ENCODE assay signal across 7 mouse cellular contexts in the genomic region with DNA sequence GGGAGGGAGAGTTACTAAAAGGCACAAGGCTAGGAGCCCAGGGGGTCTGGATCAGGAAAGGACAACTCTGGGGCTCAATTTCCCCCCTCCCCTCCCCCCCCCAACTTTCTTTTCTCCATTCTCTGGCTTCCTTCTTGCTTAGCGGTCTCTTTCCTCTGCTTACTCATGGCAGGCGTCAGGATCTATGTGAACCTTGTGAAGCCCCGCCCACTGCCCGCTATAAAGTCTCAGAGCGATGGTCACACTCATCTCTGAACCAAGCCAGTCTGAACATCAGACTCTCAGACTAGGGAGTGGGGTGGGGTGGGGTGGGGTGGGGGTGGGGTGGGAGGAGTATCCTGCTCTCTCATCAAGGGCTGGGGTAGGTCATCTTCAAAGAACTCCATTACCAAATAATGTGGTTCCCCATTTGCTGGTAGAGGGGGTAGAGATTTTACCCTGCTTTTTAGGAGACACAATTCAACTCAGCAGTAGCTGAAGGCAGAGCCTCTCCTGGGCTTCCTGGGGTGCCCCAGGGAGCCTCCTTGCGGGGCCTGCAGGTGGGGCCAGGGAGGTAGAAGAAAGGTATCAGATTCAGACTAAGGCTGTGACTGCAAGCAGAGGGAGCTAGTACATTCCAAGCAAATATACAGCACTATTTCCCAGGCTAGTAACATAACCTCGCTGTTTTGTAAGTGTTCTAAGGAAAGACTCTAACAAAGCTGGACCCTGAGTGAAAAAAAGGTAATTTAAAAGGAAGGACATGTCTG.
DNase-seq lines count a peak whose midpoint lies in the region; ATAC-seq lines count a peak whose summit lies in the region.

No protein-coding gene starts in this region.

- DNase-seq in lung, postnatal 10 days, result peak; percentile 38
- DNase-seq in lung, adult 18-20 months, result no peak
- DNase-seq in embryonic facial prominence, embryonic 14.5 days (ENCODE audit: low spot score), result no peak
- peak; percentile 44 for DNase-seq in limb, embryonic 10.5 days (ENCODE audit: low spot score)
- no peak for DNase-seq in cerebellum, adult 11-12 months

- no peaks in the 10 kb centered on the region for H3K27me3 ChIP-seq in embryonic facial prominence, embryonic 14.5 days (replicated peaks; ENCODE audit: control insufficient read depth, insufficient read depth, low read length)
- no peaks in the 10 kb centered on the region for H3K27me3 ChIP-seq in limb, embryonic 10.5 days (ENCODE audit: low read depth, poor library complexity, severe bottlenecking)
- no peaks in the 10 kb centered on the region for H3K27me3 ChIP-seq in stomach, embryonic 15.5 days (replicated peaks)

- WGBS in embryonic facial prominence, embryonic 14.5 days, result 11% methylated on average over 7 of the region's 7 CpGs
- WGBS in limb, embryonic 10.5 days, result 5% methylated on average over 7 of the region's 7 CpGs
- 10% methylated on average over 7 of the region's 7 CpGs for WGBS in stomach, embryonic 15.5 days

- ATAC-seq in embryonic facial prominence, embryonic 14.5 days (ENCODE audit: low read depth), result peak; percentile 27; the same call in 1 of the 2 replicates
- no peak; the same call in 1 of the 2 replicates for ATAC-seq in stomach, embryonic 15.5 days (ENCODE audit: insufficient read depth, low FRiP score, low read depth)
- no peak for ATAC-seq in frontal cortex, adult (ENCODE audit: low TSS enrichment)

- H3K9ac ChIP-seq in embryonic facial prominence, embryonic 14.5 days (ENCODE audit: low read depth, low read length), result no peak overlapping the region
- no peak overlapping the region for H3K9ac ChIP-seq in stomach, embryonic 15.5 days

- no peak overlapping the region for H3K4me2 ChIP-seq in embryonic facial prominence, embryonic 14.5 days (ENCODE audit: low read depth, low read length)
- peak overlapping the region; percentile 13; the same call in 1 of the 2 replicates for H3K4me2 ChIP-seq in stomach, embryonic 15.5 days

- H3K27ac ChIP-seq in embryonic facial prominence, embryonic 14.5 days (replicated peaks; ENCODE audit: low read depth, low read length), result no peak overlapping the region
- peak overlapping the region; percentile 83 for H3K27ac ChIP-seq in limb, embryonic 10.5 days
- peak overlapping the region; percentile 70; the same call in 1 of the 2 replicates for H3K27ac ChIP-seq in stomach, embryonic 15.5 days

- no peaks in the 10 kb centered on the region for H3K36me3 ChIP-seq in embryonic facial prominence, embryonic 14.5 days (ENCODE audit: control insufficient read depth, insufficient read depth, low read length)
- no peaks in the 10 kb centered on the region for H3K36me3 ChIP-seq in limb, embryonic 10.5 days
- H3K36me3 ChIP-seq in stomach, embryonic 15.5 days, result no peaks in the 10 kb centered on the region

- peaks cover 18% of the 10 kb centered on the region for H3K4me1 ChIP-seq in embryonic facial prominence, embryonic 14.5 days (ENCODE audit: control insufficient read depth, insufficient read depth, low read length)
- peaks cover 53% of the 10 kb centered on the region for H3K4me1 ChIP-seq in limb, embryonic 10.5 days
- peaks cover 18% of the 10 kb centered on the region; the same call in 1 of the 2 replicates for H3K4me1 ChIP-seq in stomach, embryonic 15.5 days

- no peak overlapping the region for H3K4me3 ChIP-seq in embryonic facial prominence, embryonic 14.5 days (ENCODE audit: low read depth, low read length)
- peak overlapping the region; percentile 25 for H3K4me3 ChIP-seq in limb, embryonic 10.5 days
- no peak overlapping the region for H3K4me3 ChIP-seq in stomach, embryonic 15.5 days (replicated peaks)

- H3K9me3 ChIP-seq in embryonic facial prominence, embryonic 14.5 days (ENCODE audit: control insufficient read depth, low read length), result no peaks in the 10 kb centered on the region
- no peaks in the 10 kb centered on the region for H3K9me3 ChIP-seq in limb, embryonic 10.5 days (replicated peaks)
- H3K9me3 ChIP-seq in stomach, embryonic 15.5 days, result no peaks in the 10 kb centered on the region

Comparison
In these comparisons a context has a peak if more than half of its experiments do, and no peak if none do; other contexts are left out.
1. DNase-seq: peak in lung, postnatal 10 days (single experiment) and limb, embryonic 10.5 days (single experiment); none in lung, adult 18-20 months (0 of 2), embryonic facial prominence, embryonic 14.5 days (single experiment) and cerebellum, adult 11-12 months (single experiment).